In genomic region chr7:99579491-99580190, GRCm38 (mm10) we compare ENCODE assay signal across 8 mouse cellular contexts. TPM values are rescaled to one million over a fixed set of nuclear protein-coding genes. Genes with fewer than 3 reads are reported as not detected.
A peak's percentile ranks its signal among the peaks of the same experiment; 100 is the strongest.
DNase-seq lines count a peak whose midpoint lies in the region; ATAC-seq and TF ChIP-seq lines count a peak whose summit lies in the region.

No protein-coding gene starts in this region.

- DNase-seq in layer of hippocampus, adult 11-12 months (ENCODE audit: low spot score) = peak; percentile 40
- no peak for DNase-seq in layer of hippocampus, postnatal 25 days (ENCODE audit: extremely low spot score in 1 of 2, low spot score in 1 of 2)
- DNase-seq in cerebellum, adult 2 months = peak; percentile 75 to 90
- no peak for DNase-seq in forebrain, embryonic 11.5 days (ENCODE audit: low spot score)
- peak; percentile 37 to 86 for DNase-seq in left cerebral cortex, postnatal 25 days (ENCODE audit: low spot score in 2 of 2)
- DNase-seq in right cerebral cortex, postnatal 36 days (ENCODE audit: low spot score in 2 of 2) = peak; percentile 34 to 57
- no peak for DNase-seq in lung, adult 2 months

- TF ChIP-seq CTCF in cerebellum, adult 2 months (IDR thresholded peaks at IDR 0.05; ENCODE audit: borderline replicate concordance, insufficient read depth, low read depth, low read length) = no peak
- TF ChIP-seq CTCF in lung, adult 2 months (IDR thresholded peaks at IDR 0.05; ENCODE audit: insufficient read depth, low read length) = no peak

- peaks cover 12% of the 10 kb centered on the region for H3K4me1 ChIP-seq in cerebellum, adult 2 months (ENCODE audit: control insufficient read depth, insufficient read depth, low read length)
- 0 out of 2 replicates have a peak, but pooled peaks cover 4% of the 10 kb centered on the region for H3K4me1 ChIP-seq in forebrain, embryonic 11.5 days (replicated peaks; ENCODE audit: control insufficient read depth, insufficient read depth, low read length)
- peaks cover 6% of the 10 kb centered on the region for H3K4me1 ChIP-seq in lung, adult 2 months (ENCODE audit: control insufficient read depth, insufficient read depth, low read length)

- no peaks in the 10 kb centered on the region for H3K27me3 ChIP-seq in cerebellum, adult 2 months (ENCODE audit: control insufficient read depth, insufficient read depth, low read length)
- H3K27me3 ChIP-seq in forebrain, embryonic 11.5 days (ENCODE audit: control insufficient read depth, insufficient read depth, low read length) = no peaks in the 10 kb centered on the region

- H3K36me3 ChIP-seq in forebrain, embryonic 11.5 days (ENCODE audit: control insufficient read depth, insufficient read depth, low read length) = no peaks in the 10 kb centered on the region

- H3K4me3 ChIP-seq in cerebellum, adult 2 months (replicated peaks; ENCODE audit: insufficient read depth, low read depth, low read length) = peak overlapping the region; percentile 50
- peak overlapping the region; percentile 9; the same call in 1 of the 2 replicates for H3K4me3 ChIP-seq in forebrain, embryonic 11.5 days (ENCODE audit: low read depth, low read length)
- H3K4me3 ChIP-seq in lung, adult 2 months (replicated peaks; ENCODE audit: extremely low read depth, low read depth, low read length) = no peak overlapping the region

- intact Hi-C loops in left cerebral cortex, postnatal 25 days (cut with DNase I) = no loop called here

- H3K4me2 ChIP-seq in forebrain, embryonic 11.5 days (ENCODE audit: low read depth, low read length, severe bottlenecking) = peak overlapping the region; percentile 42; the same call in 1 of the 2 replicates

- H3K9ac ChIP-seq in forebrain, embryonic 11.5 days (ENCODE audit: low read length) = peak overlapping the region; percentile 48

- peak; percentile 34; the same call in 1 of the 2 replicates for TF ChIP-seq POLR2A in cerebellum, adult 2 months (IDR thresholded peaks at IDR 0.05; ENCODE audit: borderline replicate concordance, insufficient read depth, low read length)
- no peak for TF ChIP-seq POLR2A in lung, adult 2 months (IDR thresholded peaks at IDR 0.05; ENCODE audit: borderline replicate concordance, extremely low read depth, low read depth, low read length)

- 10% methylated on average over 16 of the region's 16 CpGs for WGBS in cerebellum, adult 2 months
- WGBS in forebrain, embryonic 11.5 days = 8% methylated on average over 16 of the region's 16 CpGs
- WGBS in lung, adult 2 months = 37% methylated on average over 16 of the region's 16 CpGs

- no peaks in the 10 kb centered on the region for H3K9me3 ChIP-seq in forebrain, embryonic 11.5 days (ENCODE audit: control insufficient read depth, low read length)

- no peak for ATAC-seq in forebrain, embryonic 11.5 days (replicated peaks; ENCODE audit: low FRiP score)
- no peak for ATAC-seq in inflammation-experienced regulatory T-cells, adult 6 months

- H3K27ac ChIP-seq in cerebellum, adult 2 months (ENCODE audit: insufficient read depth, low read length) = peak overlapping the region; percentile 27; the same call in 1 of the 2 replicates
- H3K27ac ChIP-seq in forebrain, embryonic 11.5 days (ENCODE audit: low read depth, low read length) = no peak overlapping the region

RNA-seq across cellular contexts. Expression of gene Arrb1, which starts 44.4 kb away (rescaled TPM):
- 100 to 1,000 TPM; 135 to 152 TPM for total RNA-seq in layer of hippocampus, postnatal 25 days (2021)
- polyA plus RNA-seq in cerebellum, adult 2 months (2012; rRNA removed) = 111 and 115 TPM in 2 replicates
- polyA plus RNA-seq in forebrain, embryonic 11.5 days (2014; fragmentation: Nextera tagmentation; extraction: Ambion mirVana) = 4.0 and 4.2 TPM in 2 replicates
- 100 to 1,000 TPM; 180 to 181 TPM for total RNA-seq in left cerebral cortex, postnatal 25 days (2021)
- 131 and 161 TPM in 2 replicates for polyA plus RNA-seq in lung, adult 2 months (2012; rRNA removed)
- 10 to 100 TPM in 2 of 3 experiments, 1 to 10 TPM in 1; 6.1 to 11.1 (median 10.6) TPM for polyA plus RNA-seq in inflammation-experienced regulatory T-cells, adult 6 months (2017; shearing (Covaris generic))

RNA-seq across cellular contexts. Expression of gene Tpbgl, which starts 47.3 kb away (rescaled TPM):
- total RNA-seq in layer of hippocampus, postnatal 25 days (2021) = 1 to 10 TPM; 6.1 TPM
- 4.0 and 4.8 TPM in 2 replicates for polyA plus RNA-seq in cerebellum, adult 2 months (2012; rRNA removed)
- 0.20 and 0.29 TPM in 2 replicates for polyA plus RNA-seq in forebrain, embryonic 11.5 days (2014; fragmentation: Nextera tagmentation; extraction: Ambion mirVana)
- 1 to 10 TPM; 3.7 to 5.2 TPM for total RNA-seq in left cerebral cortex, postnatal 25 days (2021)
- polyA plus RNA-seq in lung, adult 2 months (2012; rRNA removed) = 3.8 and 7.2 TPM in 2 replicates
- polyA plus RNA-seq in inflammation-experienced regulatory T-cells, adult 6 months (2017; shearing (Covaris generic)) = under 1 TPM in 1 of 3 experiments, not detected in 2; 0.72 TPM

Comparison
In these comparisons a context has a peak if more than half of its experiments do, and no peak if none do; other contexts are left out.
1. DNase-seq: peak in layer of hippocampus, adult 11-12 months (single experiment), cerebellum, adult 2 months (2 of 2), left cerebral cortex, postnatal 25 days (2 of 2) and right cerebral cortex, postnatal 36 days (2 of 2); none in layer of hippocampus, postnatal 25 days (0 of 2), forebrain, embryonic 11.5 days (single experiment) and lung, adult 2 months (single experiment).